Mouse (Mus musculus) embryonic facial prominence, embryonic 10.5 days (tissue): ENCODE results near the gene Psip1. TPM values are rescaled to one million over a fixed set of nuclear protein-coding genes. Genes with fewer than 3 reads are reported as not detected.

Experiments
- DNase-seq: peaks from one replicate; pipeline ENCODE4 v3.0.0-alpha.2; 2017; ENCODE audit warnings: low spot score
- H3K27ac ChIP-seq: fragments of 300-500 bp; sonication (generic); replicated peaks from 2 replicates; pipeline ENCODE4 v1.5.1; 2016; ENCODE audit warnings: mild to moderate bottlenecking
- H3K27me3 ChIP-seq: fragments of 300-500 bp; sonication (generic); replicated peaks from 2 replicates; pipeline ENCODE4 v1.6.1; 2016; ENCODE audit warnings: low read depth, mild to moderate bottlenecking; ENCODE audit not compliant: poor library complexity, severe bottlenecking
- H3K36me3 ChIP-seq: fragments of 300-500 bp; sonication (generic); replicated peaks from 2 replicates; pipeline ENCODE4 v1.6.1; 2016; ENCODE audit warnings: mild to moderate bottlenecking, moderate library complexity
- H3K4me1 ChIP-seq: fragments of 300-500 bp; sonication (generic); 2 replicates; pipeline ENCODE4 v1.6.1; 2016
- H3K4me3 ChIP-seq: fragments of 300-500 bp; sonication (generic); 2 replicates; pipeline ENCODE4 v1.5.1; 2016; ENCODE audit warnings: mild to moderate bottlenecking, moderate library complexity
- H3K9me3 ChIP-seq: fragments of 300-500 bp; sonication (generic); 2 replicates; pipeline ENCODE4 v1.6.1; 2016; ENCODE audit warnings: mild to moderate bottlenecking
- WGBS: fragments of 180-500 bp; shearing (Covaris S2); methylation state at CpG from one replicate; pipeline ENCODE4 v1.1.7; 2016; 5-methylcytosine and 5-hydroxymethylcytosine counted together
- polyA plus RNA-seq: library from polyadenylated mRNA; unstranded; fragments of >200 nt; fragmentation: Nextera tagmentation; extraction: Ambion mirVana; gene quantifications from 2 replicates; pipeline ENCODE4 v1.2.1, GENCODE M21; 2016

Gene Psip1
- polyA plus RNA-seq, 1 experiment from 2014 or later = 278 TPM

DNA sequence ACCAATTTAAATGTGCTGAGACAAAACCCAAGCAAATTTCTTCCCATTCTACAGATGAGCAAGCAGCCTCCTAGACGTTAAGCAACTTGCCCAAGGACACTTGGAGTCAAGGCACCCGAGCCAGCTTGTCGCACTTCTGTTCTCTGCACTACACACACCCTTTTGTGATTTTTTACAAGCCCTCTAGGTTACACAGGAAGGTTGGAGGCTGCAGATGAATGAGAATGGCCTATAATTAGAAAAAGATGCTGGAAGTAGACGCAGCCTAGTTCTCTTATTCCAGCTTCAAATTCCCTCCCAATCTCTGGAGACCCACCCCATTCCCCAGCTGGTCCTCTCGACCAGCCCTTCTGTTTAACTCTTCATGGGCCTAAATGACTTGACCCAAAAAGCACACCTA is 2.9 kb upstream of the Psip1 start:
- Histone ChIP-seq H3K36me3 (peaks cover 6% of the 10 kb centered on the region), H3K4me1 (peaks cover 43% of the 10 kb centered on the region), H3K4me3 (no peak overlapping the region), H3K9me3 (no peaks in the 10 kb centered on the region), H3K27me3 (no peaks in the 10 kb centered on the region), H3K27ac (peak overlapping the region; percentile 79)
- 16% methylated on average over 5 of the region's 5 CpGs for WGBS
- peak; percentile 43 for DNase-seq

DNA sequence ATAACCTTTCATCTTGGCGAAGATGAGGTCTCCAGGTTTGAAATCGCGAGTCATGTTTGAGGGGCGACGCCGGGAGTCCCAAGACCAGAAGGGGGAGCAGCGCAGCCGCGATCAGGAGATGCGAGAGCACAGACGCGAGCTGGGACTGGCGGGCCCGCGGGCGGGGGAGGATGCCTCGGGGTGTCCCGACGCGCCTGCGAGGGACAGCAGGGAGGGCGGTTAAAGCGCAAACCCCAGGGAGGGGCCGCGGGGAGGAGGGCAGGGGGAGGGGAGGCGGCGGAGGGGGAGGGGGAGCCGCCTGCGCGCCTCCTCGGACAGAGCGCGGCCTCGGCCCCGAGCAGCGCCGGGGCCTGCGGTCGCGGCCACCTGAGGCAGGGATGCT is 533 bp downstream of the Psip1 start:
- WGBS = under 1% methylated on average over 34 of the region's 40 CpGs
- DNase-seq = peak; percentile 93
- Histone ChIP-seq H3K27me3 (no peaks in the 10 kb centered on the region), H3K9me3 (no peaks in the 10 kb centered on the region), H3K4me3 (peak overlapping the region; percentile 96), H3K27ac (peak overlapping the region; percentile 99), H3K4me1 (peaks cover 48% of the 10 kb centered on the region), H3K36me3 (peaks cover 39% of the 10 kb centered on the region)

DNA sequence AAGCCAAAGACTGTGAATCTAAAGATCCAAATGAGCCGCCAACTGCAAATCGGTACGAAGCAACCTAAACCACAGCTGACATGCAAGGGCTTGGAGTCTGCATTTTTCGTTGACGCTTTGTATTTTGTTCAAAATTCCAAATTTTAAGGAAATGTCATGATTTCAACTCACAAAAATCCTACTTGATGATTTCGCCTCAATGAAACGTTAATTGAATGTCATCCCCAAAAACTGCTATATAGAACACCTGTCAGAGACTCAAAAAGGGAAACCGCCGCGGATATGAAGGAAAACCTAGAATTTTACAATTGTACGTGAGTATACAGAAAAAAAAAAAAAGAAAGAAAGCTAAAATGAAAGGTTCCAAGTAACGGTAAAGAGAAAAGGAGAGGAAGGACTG is 1.0 kb downstream of the Psip1 start:
- Histone ChIP-seq H3K27me3 (no peaks in the 10 kb centered on the region), H3K27ac (peak overlapping the region; percentile 99), H3K4me1 (peaks cover 48% of the 10 kb centered on the region), H3K9me3 (no peaks in the 10 kb centered on the region), H3K36me3 (peaks cover 43% of the 10 kb centered on the region), H3K4me3 (peak overlapping the region; percentile 96)
- 29% methylated on average over 12 of the region's 12 CpGs for WGBS
- no peak for DNase-seq

DNA sequence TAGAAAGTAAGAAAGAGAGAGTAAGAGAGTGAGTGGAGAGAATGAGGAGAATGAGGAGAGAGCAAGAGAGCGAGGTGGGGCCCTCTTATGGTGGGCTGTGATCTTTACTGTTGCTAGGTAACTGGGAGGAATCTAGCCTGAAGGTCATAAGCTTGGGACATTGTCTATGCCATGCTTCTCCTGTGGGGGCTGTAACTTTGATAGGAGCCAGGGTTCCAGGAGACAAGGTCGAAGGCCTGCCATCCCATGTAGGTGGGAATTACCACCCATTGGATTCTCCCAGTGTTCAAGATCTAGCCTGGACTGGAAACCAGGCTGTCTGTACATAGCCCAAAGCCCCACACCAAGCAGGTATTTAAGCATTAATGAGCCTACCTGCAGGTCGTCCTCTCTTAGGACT is 18.1 kb downstream of the Psip1 start:
- Histone ChIP-seq H3K36me3 (peaks cover 100% of the 10 kb centered on the region), H3K4me1 (no peaks in the 10 kb centered on the region), H3K4me3 (no peak overlapping the region), H3K27me3 (no peaks in the 10 kb centered on the region), H3K9me3 (no peaks in the 10 kb centered on the region), H3K27ac (no peak overlapping the region)
- no peak for DNase-seq
- WGBS = 85% methylated on average over 3 of the region's 3 CpGs

DNA sequence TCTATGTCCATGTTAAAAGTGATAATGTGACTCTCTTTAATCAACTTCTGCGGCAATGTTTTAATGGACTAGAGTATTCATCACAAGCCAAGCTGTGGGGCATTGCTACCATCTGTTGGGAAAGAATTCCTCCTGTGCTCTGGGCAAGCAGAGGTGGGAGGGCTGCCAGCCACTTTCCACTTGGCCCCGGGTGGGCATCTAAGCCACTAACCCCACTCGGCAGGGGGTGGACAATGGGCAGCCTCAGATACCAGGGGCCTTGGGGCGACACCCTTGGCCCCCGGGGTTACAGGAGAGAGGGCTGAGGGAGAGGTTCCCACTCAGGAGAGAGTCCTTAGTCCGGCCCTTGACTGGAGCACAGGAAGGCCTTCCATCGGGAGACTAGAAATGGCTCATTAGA is 18.6 kb downstream of the Psip1 start:
- WGBS = 89% methylated on average over 7 of the region's 7 CpGs
- no peak for DNase-seq
- H3K36me3 ChIP-seq = peaks cover 100% of the 10 kb centered on the region

DNA sequence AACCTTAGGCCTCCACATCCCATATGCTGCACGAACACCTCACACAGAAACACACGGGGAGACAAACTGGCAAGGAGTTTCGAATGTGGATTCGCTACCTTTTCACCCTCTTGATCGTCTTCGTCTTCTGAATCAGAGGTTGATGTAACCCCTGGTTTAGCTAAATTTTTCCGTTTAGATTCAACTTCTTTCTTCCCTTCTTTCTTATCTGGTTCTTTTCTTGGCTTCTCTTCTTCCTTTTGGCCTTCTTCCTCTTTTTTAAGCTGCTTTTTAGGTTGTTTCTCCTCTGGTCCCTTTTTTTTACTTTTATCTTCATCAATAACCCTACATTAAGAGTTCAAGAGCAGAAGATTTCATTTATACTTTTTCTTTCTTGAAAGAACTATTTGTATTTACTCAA is 21.4 kb downstream of the Psip1 start:
- Histone ChIP-seq H3K4me3 (no peak overlapping the region), H3K27me3 (no peaks in the 10 kb centered on the region), H3K9me3 (no peaks in the 10 kb centered on the region), H3K4me1 (no peaks in the 10 kb centered on the region), H3K27ac (no peak overlapping the region), H3K36me3 (peaks cover 99% of the 10 kb centered on the region)
- DNase-seq = no peak
- WGBS = 94% methylated on average over 7 of the region's 7 CpGs

More for the DNA sequence above, 18.6 kb downstream of the Psip1 start:
- Histone ChIP-seq H3K27ac (no peak overlapping the region), H3K4me1 (no peaks in the 10 kb centered on the region), H3K27me3 (no peaks in the 10 kb centered on the region), H3K9me3 (no peaks in the 10 kb centered on the region), H3K4me3 (no peak overlapping the region)

DNA sequence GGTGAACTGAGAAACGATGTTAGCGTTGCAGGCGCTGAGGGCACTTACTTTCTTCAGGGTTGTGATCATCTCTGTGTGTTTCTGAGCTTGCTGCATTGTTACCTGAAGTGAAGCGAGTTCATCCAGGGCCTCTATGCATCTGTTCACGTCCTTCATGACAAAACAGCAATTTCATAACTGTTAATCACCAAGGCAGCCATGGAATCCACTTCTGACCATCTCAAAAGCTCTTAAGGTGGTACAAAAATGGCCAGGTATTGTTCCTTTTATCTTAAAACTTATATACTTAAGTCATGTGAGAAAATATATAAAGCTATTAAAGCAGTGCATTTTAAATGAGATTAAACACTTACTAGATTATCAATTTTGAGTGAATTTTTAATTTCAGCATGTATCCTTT is 26.2 kb downstream of the Psip1 start:
- Histone ChIP-seq H3K27ac (no peak overlapping the region), H3K4me3 (no peak overlapping the region), H3K27me3 (no peaks in the 10 kb centered on the region), H3K36me3 (peaks cover 99% of the 10 kb centered on the region), H3K9me3 (no peaks in the 10 kb centered on the region), H3K4me1 (no peaks in the 10 kb centered on the region)
- DNase-seq = no peak
- WGBS = 92% methylated on average over 5 of the region's 5 CpGs

DNA sequence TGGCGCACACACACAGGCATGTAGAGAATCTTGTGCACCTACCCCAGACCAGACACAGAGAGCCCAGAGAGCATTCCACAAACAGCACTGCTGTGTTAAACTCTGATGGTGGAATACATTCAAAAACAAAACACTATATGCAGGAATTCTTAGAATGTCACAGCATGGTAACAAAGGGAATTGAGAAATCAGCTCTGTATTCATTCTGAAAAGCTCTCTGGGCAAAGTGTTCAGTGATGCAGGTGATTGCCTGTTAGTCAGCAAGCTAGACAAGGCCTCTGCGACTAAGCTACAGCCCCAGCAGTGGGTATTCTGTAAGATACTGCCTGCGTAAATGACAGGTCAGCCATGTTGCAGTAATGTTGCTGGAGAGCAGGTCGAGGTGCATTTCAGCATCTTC is 35.5 kb downstream of the Psip1 start:
- no peak for DNase-seq
- H3K4me3 ChIP-seq = no peak overlapping the region
- peaks cover 68% of the 10 kb centered on the region for H3K36me3 ChIP-seq
- WGBS = 91% methylated on average over 4 of the region's 4 CpGs
- H3K27me3 ChIP-seq = no peaks in the 10 kb centered on the region
- no peaks in the 10 kb centered on the region for H3K4me1 ChIP-seq
- no peaks in the 10 kb centered on the region for H3K9me3 ChIP-seq
- no peak overlapping the region for H3K27ac ChIP-seq

DNA sequence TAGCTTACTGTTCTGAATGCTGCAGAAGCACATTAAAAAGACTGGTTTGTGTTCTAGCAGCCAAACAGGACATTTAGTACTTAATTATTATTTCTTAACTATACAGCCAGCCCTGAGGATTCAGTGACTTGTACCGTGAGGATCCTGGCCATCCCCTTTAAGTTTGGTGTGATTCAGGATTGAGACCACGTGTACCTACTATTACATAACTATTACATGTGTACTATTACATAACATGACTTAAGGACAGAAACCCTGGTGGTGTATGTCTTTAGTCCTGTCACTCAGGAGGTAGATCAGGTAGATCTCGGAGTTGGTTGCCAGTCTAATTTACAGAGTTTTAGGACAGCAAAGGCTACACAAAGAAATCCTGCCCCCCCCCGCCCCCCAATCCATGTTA is 45.2 kb downstream of the Psip1 start:
- Histone ChIP-seq H3K27ac (no peak overlapping the region), H3K4me3 (no peak overlapping the region), H3K27me3 (no peaks in the 10 kb centered on the region), H3K36me3 (peaks cover 66% of the 10 kb centered on the region), H3K4me1 (no peaks in the 10 kb centered on the region), H3K9me3 (no peaks in the 10 kb centered on the region)
- DNase-seq = no peak
- 91% methylated on average over 4 of the region's 4 CpGs for WGBS

DNA sequence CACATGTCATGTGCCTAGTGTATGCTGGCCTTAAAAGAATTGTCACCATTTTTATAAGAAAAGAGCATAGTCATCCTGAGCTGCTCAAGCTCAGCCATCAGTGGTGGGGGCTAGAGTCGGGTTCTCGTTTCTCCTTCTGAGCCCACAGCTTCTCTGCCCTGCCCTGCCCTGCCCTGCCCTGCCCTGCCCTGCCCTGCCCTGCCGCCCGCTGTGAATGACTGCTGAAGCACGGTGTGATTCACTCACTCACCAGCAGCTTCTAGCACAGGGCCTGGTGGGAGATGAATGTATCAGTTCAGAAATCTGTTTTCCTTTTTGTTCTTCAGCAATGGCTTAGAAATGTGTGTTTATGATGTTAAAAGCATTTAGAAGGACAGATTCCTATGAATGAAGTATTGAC is 47.2 kb downstream of the Psip1 start:
- Histone ChIP-seq H3K4me1 (no peaks in the 10 kb centered on the region), H3K27ac (no peak overlapping the region), H3K27me3 (no peaks in the 10 kb centered on the region), H3K4me3 (no peak overlapping the region), H3K36me3 (peaks cover 87% of the 10 kb centered on the region), H3K9me3 (no peaks in the 10 kb centered on the region)
- no peak for DNase-seq
- WGBS = 58% methylated on average over 5 of the region's 5 CpGs

DNA sequence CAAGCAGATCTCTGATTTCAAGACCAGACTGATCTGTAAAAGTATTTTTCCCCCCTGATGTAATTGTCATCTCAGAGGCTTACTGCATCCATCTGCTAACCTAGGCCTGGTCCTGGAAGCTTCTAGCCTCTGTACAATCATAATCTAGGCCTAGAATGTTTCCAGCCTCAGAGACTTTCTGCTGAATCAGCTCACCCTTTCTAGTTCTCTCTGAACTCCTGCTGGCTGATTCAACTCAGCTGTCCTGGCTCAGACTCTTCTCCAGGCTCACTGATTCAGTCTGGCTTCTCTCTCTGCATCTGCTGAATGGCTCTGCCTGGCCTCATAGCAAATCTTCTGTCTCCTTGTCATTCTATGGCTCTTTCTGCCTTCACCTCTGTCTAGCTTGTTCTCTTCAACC is 48.1 kb downstream of the Psip1 start:
- Histone ChIP-seq H3K36me3 (peaks cover 96% of the 10 kb centered on the region), H3K27ac (no peak overlapping the region), H3K4me1 (no peaks in the 10 kb centered on the region), H3K27me3 (no peaks in the 10 kb centered on the region), H3K9me3 (no peaks in the 10 kb centered on the region), H3K4me3 (no peak overlapping the region)
- no peak for DNase-seq

DNA sequence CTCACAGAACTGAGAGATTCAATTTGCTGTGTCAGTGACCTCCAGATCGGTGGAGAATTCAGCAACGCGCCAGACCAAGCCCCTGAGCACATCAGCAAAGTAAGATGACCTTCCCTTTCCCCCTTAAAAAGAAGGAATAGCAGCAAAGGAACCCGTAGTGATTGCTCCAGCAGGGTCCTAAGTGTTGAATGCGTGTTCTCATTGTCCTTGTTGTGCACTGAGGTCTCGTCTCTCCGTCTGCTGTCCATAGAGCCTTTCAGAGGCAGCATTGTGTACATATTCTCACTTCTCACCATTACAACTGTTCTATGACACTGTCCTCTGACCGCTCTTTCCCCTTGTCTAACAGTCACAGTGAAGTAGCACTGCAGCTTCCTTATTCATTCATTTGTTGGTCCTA is 49.9 kb downstream of the Psip1 start:
- WGBS = 94% methylated on average over 8 of the region's 8 CpGs
- Histone ChIP-seq H3K4me1 (no peaks in the 10 kb centered on the region), H3K27ac (no peak overlapping the region), H3K27me3 (no peaks in the 10 kb centered on the region), H3K4me3 (no peak overlapping the region), H3K36me3 (peaks cover 100% of the 10 kb centered on the region), H3K9me3 (no peaks in the 10 kb centered on the region)
- DNase-seq = no peak

DNA sequence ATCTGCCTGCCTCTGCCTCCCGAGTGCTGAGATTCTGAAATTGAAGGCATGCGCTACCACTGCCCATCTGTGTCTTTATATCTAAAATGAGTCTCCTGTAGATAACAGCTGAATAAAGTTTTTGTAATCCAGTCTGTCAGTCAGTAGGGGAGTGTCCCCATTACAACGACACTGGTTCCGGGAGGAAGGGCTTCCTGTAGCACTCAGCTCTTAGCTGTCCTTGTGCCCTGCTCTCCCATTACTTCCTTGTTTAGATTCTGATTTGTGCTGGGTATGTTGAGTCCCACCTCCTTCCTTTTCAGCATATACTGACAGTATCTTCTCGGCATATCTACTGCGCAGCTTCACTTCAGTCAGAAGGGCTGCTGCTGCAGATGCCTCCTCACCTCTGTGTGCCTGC is 53.4 kb downstream of the Psip1 start:
- Histone ChIP-seq H3K27ac (no peak overlapping the region), H3K36me3 (peaks cover 99% of the 10 kb centered on the region), H3K4me1 (no peaks in the 10 kb centered on the region), H3K9me3 (no peaks in the 10 kb centered on the region), H3K27me3 (no peaks in the 10 kb centered on the region), H3K4me3 (no peak overlapping the region)
- 96% methylated on average over 6 of the region's 6 CpGs for WGBS
- DNase-seq = no peak

DNA sequence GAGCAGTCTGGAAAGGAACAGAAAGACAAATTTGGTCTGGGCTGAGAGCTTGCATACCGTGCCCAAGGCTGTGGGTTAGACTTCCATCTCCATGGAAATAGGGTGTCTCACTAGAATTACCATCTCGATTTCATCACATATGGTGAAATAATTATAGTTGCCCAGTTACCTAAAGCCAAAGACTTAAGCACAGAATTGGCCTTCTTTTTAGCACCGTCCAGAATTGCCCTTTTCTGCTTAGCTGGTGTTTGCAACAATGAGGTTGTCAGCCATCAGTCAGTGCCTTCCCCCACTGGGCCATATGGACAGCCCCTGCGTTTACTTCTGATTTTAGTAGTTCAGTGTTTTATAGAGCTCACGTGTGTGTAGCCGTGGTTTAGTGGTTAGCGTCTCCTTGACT is 54.3 kb downstream of the Psip1 start:
- 95% methylated on average over 7 of the region's 7 CpGs for WGBS
- H3K27me3 ChIP-seq = no peaks in the 10 kb centered on the region
- no peak for DNase-seq
- no peaks in the 10 kb centered on the region for H3K4me1 ChIP-seq
- H3K36me3 ChIP-seq = peaks cover 99% of the 10 kb centered on the region
- H3K4me3 ChIP-seq = no peak overlapping the region
- H3K27ac ChIP-seq = no peak overlapping the region
- no peaks in the 10 kb centered on the region for H3K9me3 ChIP-seq
